Mouse (Mus musculus): ENCODE data around the gene Bicdl2. TPM values are rescaled to one million over a fixed set of nuclear protein-coding genes. Genes with fewer than 3 reads are reported as not detected.

Gene Bicdl2
- total and polyA plus RNA-seq, 3 experiments, result 0.08 to 0.17 TPM; not detected in 1

DNA sequence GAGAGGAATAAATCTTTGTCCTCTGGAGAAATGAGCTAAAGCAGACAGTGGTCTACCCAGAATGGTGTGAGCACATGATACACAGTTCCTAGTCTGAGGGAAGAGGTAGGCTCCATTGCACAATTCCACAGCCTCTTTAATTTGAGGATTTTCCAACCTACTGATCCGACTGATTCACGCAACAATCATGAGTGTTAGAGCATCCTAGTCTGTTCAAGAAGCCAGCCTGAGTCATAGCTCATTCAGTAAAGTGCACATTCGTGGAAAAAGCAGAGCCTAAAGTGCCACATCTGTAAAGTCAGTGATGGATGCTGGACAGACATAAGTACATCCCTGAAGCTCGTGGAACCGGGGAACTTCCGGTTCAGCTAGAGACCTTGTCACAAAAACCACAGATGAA, 8.9 kb upstream of the Bicdl2 start:
- DNase-seq (ENCODE audit: low read depth, low spot score), result no peak
- Histone ChIP-seq H3K9me3 (replicated peaks; ENCODE audit: insufficient read depth, low read length) (no peaks in the 10 kb centered on the region), H3K27ac (ENCODE audit: control insufficient read depth, low read depth, low read length) (no peak overlapping the region), H3K36me3 (ENCODE audit: control insufficient read depth in 1 of 2, insufficient read depth in 2 of 2, low read length in 2 of 2) (no peaks in the 10 kb centered on the region), H3K4me3 (ENCODE audit: control insufficient read depth in 1 of 2, insufficient read depth in 1 of 2, low read depth in 2 of 2, low read length in 2 of 2) (no peak overlapping the region), H3K27me3 (ENCODE audit: control insufficient read depth in 1 of 2, insufficient read depth in 2 of 2, low read length in 2 of 2) (peaks cover 2 to 4% of the 10 kb centered on the region in 2 experiments), H3K79me2 (ENCODE audit: control insufficient read depth, insufficient read depth, low read length, poor library complexity) (no peaks in the 10 kb centered on the region), H3K4me1 (ENCODE audit: control insufficient read depth in 1 of 2, insufficient read depth in 2 of 2, low read length in 2 of 2) (no peaks in the 10 kb centered on the region), H3K9ac (ENCODE audit: control insufficient read depth, low read depth, low read length, poor library complexity, severe bottlenecking) (no peak overlapping the region)
- no peak for TF ChIP-seq HCFC1 (IDR thresholded peaks at IDR 0.05; ENCODE audit: low read depth, low read length)
- no peak for TF ChIP-seq CHD1 (IDR thresholded peaks at IDR 0.05; ENCODE audit: low read depth, low read length)
- TF ChIP-seq CHD2 (IDR thresholded peaks at IDR 0.05; ENCODE audit: low read length), result no peak
- TF ChIP-seq MYB (IDR thresholded peaks at IDR 0.05; ENCODE audit: low read depth, low read length), result no peak
- no peak for TF ChIP-seq MYC (IDR thresholded peaks at IDR 0.05; ENCODE audit: low read depth, low read length)
- no peak for TF ChIP-seq TAL1 (IDR thresholded peaks at IDR 0.05; ENCODE audit: low read length)
- TF ChIP-seq USF2 (IDR thresholded peaks at IDR 0.05; ENCODE audit: borderline replicate concordance in 1 of 2, insufficient read depth in 1 of 2, low read depth in 1 of 2, low read length in 2 of 2), result no peak
- no peak for TF ChIP-seq TBP (IDR thresholded peaks at IDR 0.05; ENCODE audit: low read depth, low read length)
- TF ChIP-seq MAFK (IDR thresholded peaks at IDR 0.05; ENCODE audit: borderline replicate concordance, low read depth, low read length), result no peak
- no peak for TF ChIP-seq ETS1 (IDR thresholded peaks at IDR 0.05; ENCODE audit: low read depth, low read length)
- no peak for TF ChIP-seq ZC3H11A (IDR thresholded peaks at IDR 0.05; ENCODE audit: low read depth, low read length)
- TF ChIP-seq JUND (IDR thresholded peaks at IDR 0.05; ENCODE audit: low read depth, low read length), result no peak
- no peak for TF ChIP-seq MAZ (IDR thresholded peaks at IDR 0.05; ENCODE audit: low read depth, low read length)
- no peak for TF ChIP-seq NELFE (IDR thresholded peaks at IDR 0.05; ENCODE audit: low read depth, low read length)
- no peak for TF ChIP-seq BHLHE40 (IDR thresholded peaks at IDR 0.05; ENCODE audit: borderline replicate concordance, low read depth, low read length)
- TF ChIP-seq POLR2AphosphoS2 (IDR thresholded peaks at IDR 0.05; ENCODE audit: low read length), result no peak
- TF ChIP-seq GABPA (IDR thresholded peaks at IDR 0.05; ENCODE audit: low read depth, low read length), result no peak
- no peak for TF ChIP-seq ZMIZ1 (IDR thresholded peaks at IDR 0.05; ENCODE audit: low read depth, low read length)
- no peak for TF ChIP-seq ZKSCAN1 (IDR thresholded peaks at IDR 0.05; ENCODE audit: low read depth, low read length)

- no peak for DNase-seq (ENCODE audit: low read depth, low spot score)
- Histone ChIP-seq H3K27me3 (ENCODE audit: control insufficient read depth in 1 of 2, insufficient read depth in 2 of 2, low read length in 2 of 2) (peaks cover 2 to 4% of the 10 kb centered on the region in 2 experiments), H3K79me2 (ENCODE audit: control insufficient read depth, insufficient read depth, low read length, poor library complexity) (no peaks in the 10 kb centered on the region), H3K9me3 (replicated peaks; ENCODE audit: insufficient read depth, low read length) (no peaks in the 10 kb centered on the region), H3K27ac (ENCODE audit: control insufficient read depth, low read depth, low read length) (no peak overlapping the region), H3K9ac (ENCODE audit: control insufficient read depth, low read depth, low read length, poor library complexity, severe bottlenecking) (no peak overlapping the region), H3K4me1 (ENCODE audit: control insufficient read depth in 1 of 2, insufficient read depth in 2 of 2, low read length in 2 of 2) (no peaks in the 10 kb centered on the region), H3K36me3 (ENCODE audit: control insufficient read depth in 1 of 2, insufficient read depth in 2 of 2, low read length in 2 of 2) (no peaks in the 10 kb centered on the region), H3K4me3 (ENCODE audit: control insufficient read depth in 1 of 2, insufficient read depth in 1 of 2, low read depth in 2 of 2, low read length in 2 of 2) (no peak overlapping the region)
- TF ChIP-seq UBTF (IDR thresholded peaks at IDR 0.05; ENCODE audit: borderline replicate concordance, insufficient read depth, low read depth, low read length) (no peak), RCOR1 (IDR thresholded peaks at IDR 0.05; ENCODE audit: low read depth, low read length) (no peak), ZMIZ1 (IDR thresholded peaks at IDR 0.05; ENCODE audit: low read depth, low read length) (no peak), TBP (IDR thresholded peaks at IDR 0.05; ENCODE audit: low read depth, low read length) (no peak), TAL1 (IDR thresholded peaks at IDR 0.05; ENCODE audit: low read length) (no peak), ZKSCAN1 (IDR thresholded peaks at IDR 0.05; ENCODE audit: low read depth, low read length) (no peak), MYC (IDR thresholded peaks at IDR 0.05; ENCODE audit: low read depth, low read length) (no peak), ZNF384 (IDR thresholded peaks at IDR 0.05; ENCODE audit: low read depth, low read length) (no peak), NRF1 (IDR thresholded peaks at IDR 0.05; ENCODE audit: insufficient read depth, low read depth, low read length, poor library complexity, severe bottlenecking) (no peak), SIN3A (IDR thresholded peaks at IDR 0.05; ENCODE audit: low read length) (no peak), POLR2A (IDR thresholded peaks at IDR 0.05; ENCODE audit: control insufficient read depth in 1 of 2, insufficient read depth in 1 of 2, low read depth in 1 of 2, low read length in 2 of 2, poor library complexity in 1 of 2) (no peak), MAX (IDR thresholded peaks at IDR 0.05; ENCODE audit: low read length) (no peak), ETS1 (IDR thresholded peaks at IDR 0.05; ENCODE audit: low read depth, low read length) (no peak), POLR2AphosphoS2 (IDR thresholded peaks at IDR 0.05; ENCODE audit: low read length) (no peak), ELF1 (IDR thresholded peaks at IDR 0.05; ENCODE audit: low read depth, low read length) (no peak), ZC3H11A (IDR thresholded peaks at IDR 0.05; ENCODE audit: low read depth, low read length) (no peak)
These were observed 7.0 kb upstream of the Bicdl2 start for GRCm38 (mm10) chr17:23653324-23653723.
